Mouse (Mus musculus) gastrocnemius, adult 8-10 months (tissue): ENCODE results near the gene Myh10. TPM values are rescaled to one million over a fixed set of nuclear protein-coding genes. Genes with fewer than 3 reads are reported as not detected.
"Not testable (repeated sequence)": the region's sequence is repeated elsewhere in the genome, so short reads cannot be mapped to it uniquely, and the experiment has no call there.

Source experiments
- DNase-seq, 2 experiments: peaks; one replicate each; pipeline ENCODE4 v3.0.0; 2022; ENCODE audit warnings: low spot score in 2 of 2
- total RNA-seq, 4 experiments: library from RNA; stranded (reverse); gene quantifications; 2 replicates each; pipeline ENCODE4 v1.2.4; 2022

The Myh10 gene
- total RNA-seq, 4 experiments from 2014 or later: 13.2 to 20.4 (median 15.8) TPM

DNA sequence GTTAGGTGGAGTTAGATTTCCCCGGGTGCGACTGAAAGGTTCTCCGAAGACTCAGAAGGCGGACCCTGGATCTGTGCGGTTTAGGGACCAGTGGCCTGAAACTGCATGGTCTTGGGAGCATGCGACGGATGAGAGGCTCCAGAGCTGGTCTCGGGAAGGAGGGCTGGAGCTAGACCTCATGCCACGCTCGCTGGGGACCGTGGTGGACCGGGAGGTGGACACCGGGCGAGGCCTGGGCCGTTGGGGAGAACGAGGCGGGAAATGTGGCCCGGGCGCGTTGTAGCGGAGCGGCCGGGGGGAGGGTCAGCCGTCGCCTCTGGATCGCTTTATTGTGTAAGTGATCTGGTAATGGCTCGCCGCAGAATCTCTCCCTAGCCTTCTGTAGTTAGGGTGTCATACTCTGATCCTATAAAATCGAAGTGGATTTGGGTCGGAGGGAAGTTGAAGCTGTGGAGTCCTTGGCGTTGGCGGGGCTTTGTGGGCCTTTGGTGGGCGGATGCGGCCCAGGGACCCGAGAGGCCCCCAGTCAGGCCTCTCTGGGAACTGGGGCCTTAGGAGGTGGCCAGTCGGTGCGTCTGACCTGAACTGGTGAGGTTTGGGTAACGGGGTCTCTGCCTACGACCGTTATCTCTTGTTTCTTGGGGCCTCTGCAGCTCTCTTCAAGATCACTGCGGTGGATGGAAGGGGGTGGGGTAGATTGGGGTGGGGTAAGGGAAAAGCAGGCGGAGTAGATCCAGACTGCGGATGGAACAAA lies 1.5 kb downstream of the Myh10 start:
- no peak for DNase-seq

DNA sequence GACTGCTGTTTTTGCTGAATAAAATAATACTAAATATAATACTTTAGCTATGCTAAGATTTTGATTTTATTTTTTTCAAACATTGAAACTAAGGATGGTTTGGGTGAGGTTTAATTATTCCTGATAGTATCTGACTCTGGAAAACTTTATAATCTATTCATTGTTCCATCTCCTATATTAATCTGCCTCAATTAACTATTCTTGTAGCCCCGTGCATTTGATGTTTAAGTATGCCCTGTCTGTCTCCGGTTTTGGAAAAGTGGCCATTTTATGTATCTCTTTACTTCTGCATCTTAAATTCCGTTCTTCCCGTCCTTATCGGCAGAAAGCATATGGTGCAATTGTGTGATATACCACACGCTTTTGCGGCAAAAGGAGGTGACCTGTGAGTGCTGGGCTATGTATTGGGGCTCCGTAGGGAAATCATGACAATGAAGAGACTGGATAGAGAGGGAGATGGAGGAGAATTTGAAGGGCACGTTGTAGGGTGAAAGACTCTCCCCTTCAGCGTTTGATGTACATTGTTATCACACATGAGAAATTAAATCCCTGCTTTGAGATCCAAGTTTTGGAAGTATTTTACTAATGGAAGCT lies 2.2 kb downstream of the Myh10 start:
- DNase-seq: no peak

GRCm38 (mm10) chr11:68702370-68702769 lies 11.0 kb downstream of the Myh10 start:
- no peak for DNase-seq

DNA sequence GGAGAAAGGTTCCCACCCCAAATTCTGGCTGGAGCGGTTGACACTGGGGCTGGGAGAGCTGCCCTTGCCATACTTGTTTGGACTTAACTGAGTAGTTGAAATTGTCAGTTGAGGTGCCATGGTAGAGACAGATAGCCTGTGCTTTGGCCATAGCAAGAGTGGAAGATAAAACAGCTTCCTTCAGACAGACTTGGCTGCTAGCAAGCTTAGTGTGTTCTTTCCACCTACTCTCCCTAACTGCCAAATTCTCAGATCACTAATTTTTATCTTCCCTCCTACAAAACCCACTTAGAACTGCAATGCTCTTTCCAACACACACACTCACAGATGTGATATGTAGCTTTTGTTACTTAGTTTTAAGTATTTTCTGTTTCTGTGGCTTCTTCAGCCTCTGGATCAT lies 12.0 kb downstream of the Myh10 start:
- no peak for DNase-seq

DNA sequence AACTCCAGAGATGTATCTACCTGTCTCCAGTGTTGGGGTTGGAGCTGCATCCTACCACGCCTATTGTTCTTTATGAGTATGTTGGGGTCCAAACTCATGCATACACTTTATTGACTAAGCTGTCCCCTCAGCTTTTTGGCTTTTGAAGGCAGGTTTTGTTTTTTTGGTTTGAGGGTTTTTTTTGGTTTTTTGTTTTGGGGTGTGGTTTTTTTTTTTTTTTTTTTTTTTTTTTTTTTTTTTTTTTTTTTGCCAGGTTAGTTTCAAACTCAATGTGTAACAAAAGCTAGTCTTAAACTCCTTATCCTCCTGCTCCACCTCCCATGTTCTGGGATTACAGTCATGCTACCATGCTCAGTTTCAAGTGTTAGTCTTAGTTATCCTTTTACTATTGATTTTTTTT lies 12.9 kb downstream of the Myh10 start:
- DNase-seq: no peak

GRCm38 (mm10) chr11:68704847-68705246 lies 13.5 kb downstream of the Myh10 start:
- DNase-seq: no peak

- no peak for DNase-seq
Observed at GRCm38 (mm10) chr11:68706524-68707429, 15.4 kb downstream of the Myh10 start.

- no peak for DNase-seq
Observed at GRCm38 (mm10) chr11:68707881-68708582, 16.7 kb downstream of the Myh10 start.

GRCm38 (mm10) chr11:68716167-68716566 lies 24.8 kb downstream of the Myh10 start:
- DNase-seq: no peak

DNA sequence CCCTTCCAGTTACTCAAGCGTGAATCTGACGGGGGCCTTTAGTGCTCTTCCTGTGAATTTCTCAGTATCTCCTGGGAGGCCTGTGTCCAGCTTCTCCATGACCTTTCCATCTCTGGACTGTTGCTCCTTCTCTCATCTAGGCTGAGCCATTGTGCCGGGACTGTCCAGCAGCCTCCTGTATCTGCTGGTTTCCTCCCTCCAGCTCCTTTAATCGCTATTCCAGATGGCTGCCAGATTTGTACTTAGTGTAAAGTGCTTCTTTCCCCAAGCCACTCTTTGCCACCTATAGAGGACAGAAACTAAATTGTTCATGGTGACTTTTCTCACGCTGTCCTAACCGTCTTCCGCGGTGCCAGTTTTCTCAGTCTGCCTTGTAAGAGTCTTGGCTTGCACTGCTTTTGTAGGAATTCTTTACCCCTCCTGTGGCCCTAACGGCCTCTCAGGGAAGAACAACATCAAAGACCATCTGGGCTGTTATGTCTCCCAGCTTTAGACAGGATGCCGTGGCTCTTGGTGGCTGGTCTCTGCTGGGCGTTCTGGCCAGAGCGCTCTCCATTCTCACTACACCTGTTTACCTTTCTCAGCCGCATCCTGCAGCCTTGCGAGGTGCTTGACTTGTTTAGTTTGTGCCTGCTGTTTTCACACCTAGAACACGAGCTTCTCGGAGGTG lies 25.9 kb downstream of the Myh10 start:
- DNase-seq: no peak

GRCm38 (mm10) chr11:68719096-68719648 lies 27.8 kb downstream of the Myh10 start:
- DNase-seq: peak; percentile 36 to 64

GRCm38 (mm10) chr11:68719774-68720173 lies 28.4 kb downstream of the Myh10 start:
- no peak for DNase-seq

DNA sequence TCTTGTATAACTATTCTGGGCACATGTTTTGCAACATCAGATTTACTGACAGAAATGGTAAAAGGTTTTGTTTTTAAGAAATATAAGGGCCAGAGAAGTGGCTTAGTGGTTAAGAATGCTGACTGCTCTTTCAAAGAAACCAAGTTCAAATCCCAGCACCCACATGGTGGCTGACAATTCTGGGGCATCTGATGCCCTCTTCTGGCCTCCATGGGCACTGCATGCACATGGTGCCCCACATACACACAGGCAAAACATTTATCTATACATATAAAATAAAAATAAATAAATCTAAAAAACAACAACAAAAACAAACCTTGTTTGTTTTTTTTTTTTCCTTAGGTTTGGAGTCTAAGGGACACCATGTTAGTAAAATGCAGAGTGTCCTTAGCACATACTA lies 32.8 kb downstream of the Myh10 start:
- DNase-seq: no peak

DNA sequence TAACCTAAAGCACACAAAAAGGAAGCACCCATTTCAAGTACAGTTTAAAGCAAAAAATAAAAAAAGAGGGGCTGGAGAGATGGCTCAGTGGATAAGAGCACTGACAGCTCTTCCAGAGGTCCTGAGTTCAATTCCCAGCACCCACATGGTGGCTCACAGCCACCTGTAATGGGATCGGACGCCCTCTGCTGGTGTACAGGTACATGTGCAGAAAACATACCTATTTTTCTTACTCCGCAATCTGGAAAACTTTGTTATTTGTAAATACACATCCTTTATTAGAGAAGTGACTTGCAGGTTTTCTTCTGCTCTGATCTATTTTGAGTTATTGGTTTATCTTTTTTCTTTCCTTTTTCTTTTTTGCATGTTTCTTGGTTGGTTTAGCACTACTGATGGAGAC lies 37.3 kb downstream of the Myh10 start:
- DNase-seq: no peak

DNA sequence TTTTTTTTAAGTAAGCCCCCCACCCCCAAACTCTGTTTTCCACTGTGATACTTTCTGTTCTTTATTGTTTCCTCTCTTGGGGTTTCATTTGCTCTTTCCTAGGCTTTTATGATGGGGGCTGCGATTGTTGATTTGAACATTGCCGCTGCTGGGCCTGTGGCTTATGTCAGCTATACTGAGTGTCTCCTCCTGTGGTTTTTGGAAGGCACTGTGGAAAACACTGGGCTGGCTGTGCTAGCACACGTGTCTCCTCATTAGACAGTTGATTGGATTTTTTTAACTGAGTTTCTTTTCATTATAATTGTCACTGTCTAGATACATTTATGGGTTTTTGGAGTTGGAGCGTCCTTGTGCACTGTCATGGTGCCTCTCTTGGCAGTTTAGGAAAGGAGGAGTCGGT lies 39.4 kb downstream of the Myh10 start:
- DNase-seq: no peak

- DNase-seq: no peak
Observed at GRCm38 (mm10) chr11:68732066-68732465, 40.7 kb downstream of the Myh10 start.

DNA sequence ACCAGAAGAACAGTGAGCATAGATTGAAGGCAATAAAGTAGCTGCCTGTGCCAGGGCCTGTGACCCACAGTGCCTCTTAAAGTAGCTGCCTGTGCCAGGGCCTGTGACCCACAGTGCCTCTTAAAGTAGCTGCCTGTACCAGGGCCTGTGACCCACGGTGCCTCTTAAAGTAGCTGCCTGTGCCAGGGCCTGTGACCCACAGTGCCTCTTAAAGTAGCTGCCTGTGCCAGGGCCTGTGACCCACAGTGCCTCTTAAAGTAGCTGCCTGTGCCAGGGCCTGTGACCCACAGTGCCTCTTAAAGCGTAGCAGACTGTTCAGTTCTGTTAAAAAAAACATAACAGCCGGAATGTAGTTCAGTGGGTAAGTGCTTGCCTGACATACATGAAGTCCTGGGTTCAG lies 42.0 kb downstream of the Myh10 start:
- not testable (repeated sequence) for DNase-seq

DNA sequence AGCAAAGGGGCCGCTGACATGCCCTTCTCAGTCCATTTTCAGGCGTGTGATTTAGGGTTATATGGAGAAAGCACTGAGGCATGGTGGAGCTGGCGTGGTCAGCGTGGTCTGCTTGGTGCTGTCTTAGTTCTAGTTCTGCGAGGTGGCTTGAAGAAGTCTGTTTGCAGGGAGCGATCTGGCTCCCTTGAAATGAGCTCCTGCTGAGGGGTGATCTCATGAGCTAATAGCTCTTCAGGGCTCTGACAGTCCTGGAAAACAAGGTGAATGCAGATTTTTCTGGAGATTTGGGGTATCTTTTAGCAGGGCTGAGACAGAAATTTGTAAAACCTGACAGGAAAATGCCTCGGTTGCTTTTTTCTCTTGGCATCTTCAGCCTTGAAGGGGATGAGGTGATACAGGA lies 48.1 kb downstream of the Myh10 start:
- no peak for DNase-seq

DNA sequence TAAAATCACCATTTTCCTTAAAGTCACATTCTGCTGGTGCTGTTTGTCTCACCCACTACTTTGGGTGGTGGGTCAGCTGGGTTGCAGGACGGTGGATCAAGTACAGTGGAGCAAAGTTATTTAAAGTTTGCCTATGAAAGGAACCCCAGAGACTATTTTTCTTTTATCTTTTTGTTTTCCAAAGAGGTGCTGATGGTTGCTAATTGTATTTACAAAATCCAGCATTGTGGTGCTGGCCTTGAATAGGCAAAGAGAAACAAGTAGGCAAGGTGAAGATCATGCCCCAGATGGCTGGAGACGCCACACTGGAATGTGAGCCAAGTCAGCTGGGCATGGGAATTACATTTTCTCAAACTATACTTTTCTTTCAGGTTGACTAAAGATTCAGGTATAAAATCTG lies 51.3 kb downstream of the Myh10 start:
- no peak for DNase-seq

GRCm38 (mm10) chr11:68744150-68744549 lies 52.8 kb downstream of the Myh10 start:
- no peak for DNase-seq
